Mouse (Mus musculus) midbrain, embryonic 16.5 days (tissue): ENCODE measurements at regions not wholly inside any gene's neighbourhood (a gene's known extent, or its start where the extent isn't known, plus 50 kb on each side); places are given as distances from the start of the nearest gene placed in this dataset.

Experiments used
- ATAC-seq: fragments of 200-750 bp; cut with Nextera tagmentation; 2 replicates; pipeline ENCODE4 v1.8.0; 2017; ENCODE audit warnings: moderate TSS enrichment
- H3K27ac ChIP-seq: fragments of 300-500 bp; sonication (generic); 2 replicates; pipeline ENCODE4 v1.5.1; 2014; ENCODE audit warnings: mild to moderate bottlenecking, low read length, mixed read lengths
- H3K27me3 ChIP-seq: fragments of 300-500 bp; sonication (generic); 2 replicates; pipeline ENCODE4 v1.6.1; 2014; ENCODE audit warnings: low read depth, low read length, mixed read lengths; ENCODE audit not compliant: control insufficient read depth, insufficient read depth
- H3K36me3 ChIP-seq: fragments of 300-500 bp; sonication (generic); 2 replicates; pipeline ENCODE4 v1.6.1; 2014; ENCODE audit warnings: mild to moderate bottlenecking, low read length, moderate library complexity, mixed read lengths; ENCODE audit not compliant: control insufficient read depth, insufficient read depth
- H3K4me1 ChIP-seq: fragments of 300-500 bp; sonication (generic); 2 replicates; pipeline ENCODE4 v1.6.1; 2014; ENCODE audit warnings: mild to moderate bottlenecking, low read length, mixed read lengths; ENCODE audit not compliant: control insufficient read depth, insufficient read depth
- H3K4me2 ChIP-seq: fragments of 300-500 bp; sonication (generic); 2 replicates; pipeline ENCODE4 v1.6.1; 2014; ENCODE audit warnings: mild to moderate bottlenecking, low read length, mixed read lengths
- H3K4me3 ChIP-seq: fragments of 300-500 bp; sonication (generic); 2 replicates; pipeline ENCODE4 v1.5.1; 2014; ENCODE audit warnings: low read depth, mild to moderate bottlenecking, low read length, moderate library complexity, mixed read lengths
- H3K9ac ChIP-seq: fragments of 300-500 bp; sonication (generic); 2 replicates; pipeline ENCODE4 v1.6.1; 2014; ENCODE audit warnings: low read depth, low read length, mixed read lengths
- H3K9me3 ChIP-seq: fragments of 300-500 bp; sonication (generic); replicated peaks from 2 replicates; pipeline ENCODE4 v1.6.1; 2014; ENCODE audit warnings: mild to moderate bottlenecking, low read length, mixed read lengths; ENCODE audit not compliant: control insufficient read depth, poor library complexity, severe bottlenecking
- WGBS: fragments of 180-500 bp; shearing (Covaris S2); extraction: QIAGEN DNeasy Blood & Tissue Kit; methylation state at CpG from one replicate; pipeline ENCODE4 v1.1.7; 2014; 5-methylcytosine and 5-hydroxymethylcytosine counted together

- Histone ChIP-seq H3K27ac (no peak overlapping the region), H3K4me3 (no peak overlapping the region), H3K36me3 (no peaks in the 10 kb centered on the region), H3K4me2 (no peak overlapping the region), H3K9me3 (no peaks in the 10 kb centered on the region), H3K27me3 (no peaks in the 10 kb centered on the region), H3K9ac (no peak overlapping the region), H3K4me1 (no peaks in the 10 kb centered on the region)
- no peak for ATAC-seq
- 75% methylated on average over 7 of the region's 7 CpGs for WGBS
Observed at GRCm38 (mm10) chrX:12900256-12900655, 138.4 kb upstream of the Med14 start.

- Histone ChIP-seq H3K4me1 (peaks cover 8% of the 10 kb centered on the region), H3K27ac (no peak overlapping the region), H3K9ac (no peak overlapping the region), H3K36me3 (no peaks in the 10 kb centered on the region), H3K9me3 (no peaks in the 10 kb centered on the region), H3K4me2 (no peak overlapping the region), H3K4me3 (no peak overlapping the region), H3K27me3 (no peaks in the 10 kb centered on the region)
- 67% methylated on average over 7 of the region's 7 CpGs for WGBS
- ATAC-seq = no peak
Observed at GRCm38 (mm10) chrX:12891468-12891867, 129.6 kb upstream of the Med14 start.

GRCm38 (mm10) chrX:12889482-12889808 lies 127.6 kb upstream of the Med14 start:
- Histone ChIP-seq H3K4me3 (no peak overlapping the region; the same call in 1 of the 2 replicates), H3K36me3 (no peaks in the 10 kb centered on the region), H3K27me3 (no peaks in the 10 kb centered on the region), H3K4me2 (peak overlapping the region; percentile 40), H3K9ac (0 out of 2 replicates have a peak overlapping the region, but pooled peaks have one; percentile 34), H3K27ac (peak overlapping the region; percentile 85), H3K4me1 (peaks cover 9% of the 10 kb centered on the region), H3K9me3 (no peaks in the 10 kb centered on the region)
- ATAC-seq = peak; percentile 83
- WGBS = 46% methylated on average over 3 of the region's 3 CpGs

- Histone ChIP-seq H3K4me3 (no peak overlapping the region), H3K9ac (peak overlapping the region; percentile 41), H3K27me3 (no peaks in the 10 kb centered on the region), H3K4me1 (peaks cover 9% of the 10 kb centered on the region), H3K27ac (peak overlapping the region; percentile 85), H3K4me2 (peak overlapping the region; percentile 40), H3K36me3 (no peaks in the 10 kb centered on the region), H3K9me3 (no peaks in the 10 kb centered on the region)
- 33% methylated on average over 3 of the region's 3 CpGs for WGBS
- ATAC-seq = peak; percentile 81
Observed at GRCm38 (mm10) chrX:12888708-12889481, 127.0 kb upstream of the Med14 start.

- Histone ChIP-seq H3K9ac (no peak overlapping the region), H3K27ac (peak overlapping the region; percentile 85), H3K4me1 (peaks cover 9% of the 10 kb centered on the region), H3K4me3 (no peak overlapping the region), H3K9me3 (no peaks in the 10 kb centered on the region), H3K36me3 (no peaks in the 10 kb centered on the region), H3K27me3 (no peaks in the 10 kb centered on the region), H3K4me2 (peak overlapping the region; percentile 12)
- 39% methylated on average over 11 of the region's 11 CpGs for WGBS
- ATAC-seq = peak; percentile 39
Observed at GRCm38 (mm10) chrX:12888010-12888707, 126.3 kb upstream of the Med14 start.

GRCm38 (mm10) chrX:12887516-12887915 lies 125.6 kb upstream of the Med14 start:
- WGBS = 34% methylated on average over 2 of the region's 2 CpGs
- ATAC-seq = no peak
- no peak overlapping the region for H3K4me2 ChIP-seq

GRCm38 (mm10) chrX:12886160-12887048 lies 124.5 kb upstream of the Med14 start:
- 17% methylated on average over 18 of the region's 18 CpGs for WGBS
- Histone ChIP-seq H3K9me3 (no peaks in the 10 kb centered on the region), H3K27me3 (no peaks in the 10 kb centered on the region), H3K36me3 (no peaks in the 10 kb centered on the region), H3K4me2 (peak overlapping the region; percentile 23), H3K9ac (no peak overlapping the region), H3K4me1 (peaks cover 9% of the 10 kb centered on the region), H3K4me3 (no peak overlapping the region), H3K27ac (peak overlapping the region; percentile 60)
- no peak for ATAC-seq

More at GRCm38 (mm10) chrX:12887516-12887915, 125.6 kb upstream of the Med14 start:
- H3K9ac ChIP-seq = no peak overlapping the region
- peaks cover 9% of the 10 kb centered on the region for H3K4me1 ChIP-seq
- H3K4me3 ChIP-seq = no peak overlapping the region
- no peaks in the 10 kb centered on the region for H3K27me3 ChIP-seq
- no peaks in the 10 kb centered on the region for H3K36me3 ChIP-seq
- peak overlapping the region; percentile 85 for H3K27ac ChIP-seq
- no peaks in the 10 kb centered on the region for H3K9me3 ChIP-seq

- WGBS = 49% methylated on average over 3 of the region's 3 CpGs
- ATAC-seq = peak; percentile 55; the same call in 1 of the 2 replicates
Observed at GRCm38 (mm10) chrX:12879233-12879632, 117.4 kb upstream of the Med14 start.

More at GRCm38 (mm10) chrX:12879233-12879632, 117.4 kb upstream of the Med14 start:
- Histone ChIP-seq H3K36me3 (no peaks in the 10 kb centered on the region), H3K27me3 (no peaks in the 10 kb centered on the region), H3K4me3 (no peak overlapping the region), H3K4me2 (no peak overlapping the region), H3K9ac (no peak overlapping the region), H3K9me3 (no peaks in the 10 kb centered on the region), H3K4me1 (no peaks in the 10 kb centered on the region; the same call in 1 of the 2 replicates), H3K27ac (no peak overlapping the region; the same call in 1 of the 2 replicates)
